Mouse (Mus musculus): ENCODE data around the gene Cdk14.

- TF ChIP-seq POLR2A (IDR thresholded peaks at IDR 0.05; ENCODE audit: insufficient read depth, low read depth, low read length) (no peak), CTCF (IDR thresholded peaks at IDR 0.05; ENCODE audit: insufficient read depth, low read depth, low read length) (no peak)
These were observed 415.4 kb downstream of the Cdk14 start for GRCm38 (mm10) chr5:5004740-5005139.

Data from olfactory bulb, adult 2 months (tissue).